Mouse (Mus musculus): Measurements from ENCODE around the gene Map2k5. TPM values are rescaled to one million over a fixed set of nuclear protein-coding genes. Genes with fewer than 3 reads are reported as not detected.

The Map2k5 gene
- polyA plus RNA-seq, 1 experiment from 2014 or later: 23.5 TPM

- H3K4me3 ChIP-seq (ENCODE audit: low read depth, low read length): no peak overlapping the region
- no peak overlapping the region for H3K27ac ChIP-seq (ENCODE audit: low read depth, low read length)
- no peak for DNase-seq (ENCODE audit: low spot score)
- H3K4me1 ChIP-seq (replicated peaks; ENCODE audit: control insufficient read depth, insufficient read depth, low read length): no peaks in the 10 kb centered on the region
- H3K27me3 ChIP-seq (replicated peaks; ENCODE audit: control insufficient read depth, insufficient read depth, low read length): 0 out of 2 replicates have a peak, but pooled peaks cover 3% of the 10 kb centered on the region
- no peak overlapping the region for H3K9ac ChIP-seq (ENCODE audit: low read depth, low read length)
- no peaks in the 10 kb centered on the region for H3K36me3 ChIP-seq (ENCODE audit: control insufficient read depth, insufficient read depth, low read length)
- ATAC-seq (replicated peaks; ENCODE audit: low FRiP score): no peak
- H3K9me3 ChIP-seq (ENCODE audit: control insufficient read depth, low read length): no peaks in the 10 kb centered on the region
- WGBS: 71% methylated on average over 8 of the region's 8 CpGs
- H3K4me2 ChIP-seq: no peak overlapping the region
These were observed 213.9 kb downstream of the Map2k5 start for GRCm38 (mm10) chr9:63163756-63164155.

DNA sequence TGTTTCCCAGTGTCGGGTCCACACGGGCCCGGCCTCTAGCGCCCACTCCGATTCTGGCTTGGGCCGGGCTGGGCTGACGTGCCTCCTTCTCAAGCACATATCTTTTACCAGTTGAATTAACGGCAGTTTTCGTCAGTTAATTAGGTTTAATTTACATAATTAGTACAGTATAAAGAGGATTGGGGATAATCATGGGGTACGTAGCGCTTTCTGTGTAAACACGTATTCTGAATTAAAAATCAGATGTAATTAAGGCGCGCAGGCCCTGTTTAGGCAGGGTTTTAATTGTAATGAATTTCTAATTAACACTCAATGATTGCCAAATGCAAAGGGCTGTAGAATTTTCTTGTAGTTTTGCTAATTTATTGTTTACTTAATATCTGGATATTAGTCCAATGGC is 225.8 kb downstream of the Map2k5 start:
- Histone ChIP-seq H3K4me1 (replicated peaks; ENCODE audit: control insufficient read depth, insufficient read depth, low read length) (peaks cover 3% of the 10 kb centered on the region; the same call in 1 of the 2 replicates), H3K4me3 (ENCODE audit: low read depth, low read length) (no peak overlapping the region), H3K9ac (ENCODE audit: low read depth, low read length) (no peak overlapping the region), H3K27me3 (replicated peaks; ENCODE audit: control insufficient read depth, insufficient read depth, low read length) (peaks cover 79% of the 10 kb centered on the region), H3K4me2 (no peak overlapping the region), H3K9me3 (ENCODE audit: control insufficient read depth, low read length) (no peaks in the 10 kb centered on the region), H3K36me3 (ENCODE audit: control insufficient read depth, insufficient read depth, low read length) (no peaks in the 10 kb centered on the region), H3K27ac (ENCODE audit: low read depth, low read length) (no peak overlapping the region)
- DNase-seq (ENCODE audit: low spot score) (no peak), ATAC-seq (replicated peaks; ENCODE audit: low FRiP score) (no peak)
- WGBS: 34% methylated on average over 14 of the region's 14 CpGs

GRCm38 (mm10) chr9:63151072-63151870 is 226.4 kb downstream of the Map2k5 start:
- 4% methylated on average over 20 of the region's 20 CpGs for WGBS
- ATAC-seq (replicated peaks; ENCODE audit: low FRiP score): no peak
- H3K4me3 ChIP-seq (ENCODE audit: low read depth, low read length): no peak overlapping the region

GRCm38 (mm10) chr9:63150086-63150800 is 227.5 kb downstream of the Map2k5 start:
- Histone ChIP-seq H3K9ac (ENCODE audit: low read depth, low read length) (no peak overlapping the region), H3K27ac (ENCODE audit: low read depth, low read length) (no peak overlapping the region), H3K4me2 (no peak overlapping the region), H3K36me3 (ENCODE audit: control insufficient read depth, insufficient read depth, low read length) (no peaks in the 10 kb centered on the region), H3K4me3 (ENCODE audit: low read depth, low read length) (no peak overlapping the region), H3K4me1 (replicated peaks; ENCODE audit: control insufficient read depth, insufficient read depth, low read length) (peaks cover 3% of the 10 kb centered on the region; the same call in 1 of the 2 replicates), H3K27me3 (replicated peaks; ENCODE audit: control insufficient read depth, insufficient read depth, low read length) (peaks cover 96% of the 10 kb centered on the region), H3K9me3 (ENCODE audit: control insufficient read depth, low read length) (no peaks in the 10 kb centered on the region)
- DNase-seq (ENCODE audit: low spot score) (no peak), ATAC-seq (replicated peaks; ENCODE audit: low FRiP score) (no peak)
- WGBS: 4% methylated on average over 27 of the region's 27 CpGs

More at GRCm38 (mm10) chr9:63151072-63151870, 226.4 kb downstream of the Map2k5 start:
- no peak for DNase-seq (ENCODE audit: low spot score)
- Histone ChIP-seq H3K27me3 (replicated peaks; ENCODE audit: control insufficient read depth, insufficient read depth, low read length) (peaks cover 85% of the 10 kb centered on the region), H3K4me2 (no peak overlapping the region), H3K4me1 (replicated peaks; ENCODE audit: control insufficient read depth, insufficient read depth, low read length) (peaks cover 3% of the 10 kb centered on the region; the same call in 1 of the 2 replicates), H3K36me3 (ENCODE audit: control insufficient read depth, insufficient read depth, low read length) (no peaks in the 10 kb centered on the region), H3K27ac (ENCODE audit: low read depth, low read length) (no peak overlapping the region), H3K9ac (ENCODE audit: low read depth, low read length) (no peak overlapping the region), H3K9me3 (ENCODE audit: control insufficient read depth, low read length) (no peaks in the 10 kb centered on the region)

DNA sequence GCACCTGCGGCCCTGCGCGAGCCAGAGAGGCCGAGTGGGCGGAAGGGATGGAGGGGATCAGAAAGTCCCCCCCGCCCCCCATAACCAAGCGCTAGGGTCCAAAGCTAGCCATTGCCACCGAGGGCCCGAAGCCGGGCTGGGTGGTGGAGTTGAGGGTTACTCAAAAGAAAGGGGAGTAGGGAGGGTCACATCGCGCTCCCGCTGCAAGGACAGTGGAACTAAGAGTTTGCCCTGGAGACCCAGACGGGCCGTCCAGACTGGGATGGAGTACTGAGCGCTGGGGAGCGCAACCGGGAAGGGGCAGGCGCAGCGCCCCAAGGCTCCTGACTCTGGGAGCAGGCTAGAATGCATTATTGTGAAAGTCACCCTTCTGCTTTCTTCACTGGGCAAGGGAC is 228.3 kb downstream of the Map2k5 start:
- Histone ChIP-seq H3K27me3 (replicated peaks; ENCODE audit: control insufficient read depth, insufficient read depth, low read length) (peaks cover 99% of the 10 kb centered on the region), H3K9me3 (ENCODE audit: control insufficient read depth, low read length) (no peaks in the 10 kb centered on the region), H3K36me3 (ENCODE audit: control insufficient read depth, insufficient read depth, low read length) (no peaks in the 10 kb centered on the region), H3K4me2 (peak overlapping the region; percentile 56), H3K4me3 (ENCODE audit: low read depth, low read length) (peak overlapping the region; percentile 46), H3K27ac (ENCODE audit: low read depth, low read length) (no peak overlapping the region), H3K4me1 (replicated peaks; ENCODE audit: control insufficient read depth, insufficient read depth, low read length) (peaks cover 5% of the 10 kb centered on the region; the same call in 1 of the 2 replicates), H3K9ac (ENCODE audit: low read depth, low read length) (no peak overlapping the region)
- ATAC-seq (replicated peaks; ENCODE audit: low FRiP score) (no peak), DNase-seq (ENCODE audit: low spot score) (no peak)
- 3% methylated on average over 20 of the region's 20 CpGs for WGBS

GRCm38 (mm10) chr9:63148410-63149371 is 229.0 kb downstream of the Map2k5 start, which contains the start of gene Skor1:
Gene Skor1 (minus strand): TSS chr9:63148961.
- WGBS: under 1% methylated on average over 67 of the region's 108 CpGs
- Histone ChIP-seq H3K27me3 (replicated peaks; ENCODE audit: control insufficient read depth, insufficient read depth, low read length) (peaks cover 100% of the 10 kb centered on the region), H3K9ac (ENCODE audit: low read depth, low read length) (no peak within 1 kb of the TSS), H3K27ac (ENCODE audit: low read depth, low read length) (no peak within 1 kb of the TSS), H3K4me2 (peak within 1 kb of the TSS; percentile 56), H3K4me1 (replicated peaks; ENCODE audit: control insufficient read depth, insufficient read depth, low read length) (peaks cover 9% of the 10 kb centered on the region; the same call in 1 of the 2 replicates), H3K9me3 (ENCODE audit: control insufficient read depth, low read length) (no peaks in the 10 kb centered on the region), H3K4me3 (ENCODE audit: low read depth, low read length) (peak within 1 kb of the TSS; percentile 46), H3K36me3 (ENCODE audit: control insufficient read depth, insufficient read depth, low read length) (no peaks in the 10 kb centered on the region)
- ATAC-seq (replicated peaks; ENCODE audit: low FRiP score) (no peak), DNase-seq (ENCODE audit: low spot score) (no peak)

DNA sequence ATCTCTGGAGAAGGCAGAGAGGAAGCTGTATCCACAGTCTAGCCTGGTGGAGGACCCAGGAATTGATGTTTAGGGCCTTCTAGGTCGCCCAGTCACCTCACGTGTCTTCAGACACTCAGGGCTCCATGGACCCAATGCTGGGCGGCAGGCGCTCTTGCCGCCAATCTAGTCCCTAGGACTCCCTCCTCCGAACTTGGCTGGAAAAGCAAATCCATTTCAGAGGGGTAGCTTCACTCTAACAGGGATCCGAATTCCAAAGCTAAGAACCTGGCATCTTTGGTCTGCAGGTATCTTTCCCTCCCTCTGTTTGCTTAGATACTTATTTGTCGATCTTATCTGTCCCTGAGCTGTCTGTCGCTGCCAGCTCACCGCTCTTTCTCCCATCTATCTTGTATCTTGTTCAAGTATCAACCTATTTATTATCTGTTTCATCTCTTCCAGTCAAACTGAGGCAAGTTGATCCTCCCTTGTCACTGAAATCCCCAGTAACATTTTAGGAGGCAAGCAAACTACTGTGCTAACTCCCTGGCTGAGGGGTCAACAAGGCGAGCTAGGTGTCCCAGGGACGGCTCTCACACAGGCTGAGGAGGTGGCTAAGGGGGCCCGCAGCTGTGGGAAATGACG is 229.8 kb downstream of the Map2k5 start:
- H3K9me3 ChIP-seq (ENCODE audit: control insufficient read depth, low read length): no peaks in the 10 kb centered on the region
- 3% methylated on average over 14 of the region's 14 CpGs for WGBS
- no peaks in the 10 kb centered on the region for H3K36me3 ChIP-seq (ENCODE audit: control insufficient read depth, insufficient read depth, low read length)
- H3K27me3 ChIP-seq (replicated peaks; ENCODE audit: control insufficient read depth, insufficient read depth, low read length): peaks cover 100% of the 10 kb centered on the region
- H3K4me1 ChIP-seq (replicated peaks; ENCODE audit: control insufficient read depth, insufficient read depth, low read length): peaks cover 9% of the 10 kb centered on the region; the same call in 1 of the 2 replicates
- H3K27ac ChIP-seq (ENCODE audit: low read depth, low read length): no peak overlapping the region
- no peak overlapping the region for H3K9ac ChIP-seq (ENCODE audit: low read depth, low read length)
- H3K4me2 ChIP-seq: no peak overlapping the region
- H3K4me3 ChIP-seq (ENCODE audit: low read depth, low read length): no peak overlapping the region
- DNase-seq (ENCODE audit: low spot score) (no peak), ATAC-seq (replicated peaks; ENCODE audit: low FRiP score) (no peak)

GRCm38 (mm10) chr9:63147296-63147695 is 230.4 kb downstream of the Map2k5 start:
- Histone ChIP-seq H3K27me3 (replicated peaks; ENCODE audit: control insufficient read depth, insufficient read depth, low read length) (peaks cover 100% of the 10 kb centered on the region), H3K9me3 (ENCODE audit: control insufficient read depth, low read length) (no peaks in the 10 kb centered on the region), H3K36me3 (ENCODE audit: control insufficient read depth, insufficient read depth, low read length) (no peaks in the 10 kb centered on the region), H3K27ac (ENCODE audit: low read depth, low read length) (no peak overlapping the region), H3K9ac (ENCODE audit: low read depth, low read length) (no peak overlapping the region), H3K4me1 (replicated peaks; ENCODE audit: control insufficient read depth, insufficient read depth, low read length) (peaks cover 12% of the 10 kb centered on the region; the same call in 1 of the 2 replicates), H3K4me2 (no peak overlapping the region), H3K4me3 (ENCODE audit: low read depth, low read length) (no peak overlapping the region)
- DNase-seq (ENCODE audit: low spot score) (no peak), ATAC-seq (replicated peaks; ENCODE audit: low FRiP score) (no peak)
- WGBS: 4% methylated on average over 9 of the region's 9 CpGs
